Mouse (Mus musculus) thymus, adult 2 months (tissue): ENCODE data around the gene Olfr1347.

Experiments
- CTCF ChIP-seq: fragments of 200-500 bp; IDR thresholded peaks from 2 replicates; pipeline ENCODE4 v1.5.1; 2012; ENCODE audit warnings: mild to moderate bottlenecking, control low read depth, low read length, moderate library complexity, borderline replicate concordance; ENCODE audit not compliant: control insufficient read depth, poor library complexity, insufficient read depth; ENCODE audit errors: extremely low read depth
- POLR2A ChIP-seq: fragments of 200-500 bp; IDR thresholded peaks from 2 replicates; pipeline ENCODE4 v1.6.1; 2012; ENCODE audit warnings: mild to moderate bottlenecking, low read length, control low read depth, moderate library complexity; ENCODE audit not compliant: control insufficient read depth, poor library complexity, insufficient read depth; ENCODE audit errors: extremely low read depth

- TF ChIP-seq POLR2A (no peak), CTCF (no peak)
Measured at GRCm38 (mm10) chr7:6455868-6456267, 43.7 kb downstream of the Olfr1347 start, which contains the start of gene Olfr1336.
